Mouse (Mus musculus): ENCODE measurements at regions not wholly inside any gene's neighbourhood (a gene's known extent, or its start where the extent isn't known, plus 50 kb on each side); places are given as distances from the start of the nearest gene placed in this dataset. TPM values are rescaled to one million over a fixed set of nuclear protein-coding genes. Genes with fewer than 3 reads are reported as not detected.

Small RNAs in the stretch of these regions (microRNA-seq; reads per million reads assigned to microRNA genes)
- gene Gm25247, result not detected
